Mouse (Mus musculus): Measurements from ENCODE around the gene Bend3.

Gene Bend3

DNA sequence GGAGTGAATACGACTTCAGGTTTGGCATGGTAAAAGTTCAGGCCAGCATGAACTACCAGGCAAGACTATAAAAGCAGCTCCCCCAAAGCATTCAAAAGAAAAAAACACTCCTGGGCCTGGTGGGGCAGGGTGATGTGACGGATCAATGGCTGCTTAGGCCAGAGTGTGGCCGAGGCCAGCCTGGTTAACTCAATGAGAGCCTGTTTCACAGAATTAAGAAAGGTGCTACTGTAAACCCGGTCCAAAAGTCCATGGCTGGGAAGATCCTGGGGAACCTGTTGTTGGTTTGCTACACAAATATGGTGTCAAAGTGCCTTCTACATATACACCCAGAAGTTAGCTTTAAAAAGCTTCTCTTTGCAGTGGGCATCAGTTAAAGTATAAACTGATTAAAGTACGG, 60.2 kb downstream of the Bend3 start:
- DNase-seq = no peak

DNA sequence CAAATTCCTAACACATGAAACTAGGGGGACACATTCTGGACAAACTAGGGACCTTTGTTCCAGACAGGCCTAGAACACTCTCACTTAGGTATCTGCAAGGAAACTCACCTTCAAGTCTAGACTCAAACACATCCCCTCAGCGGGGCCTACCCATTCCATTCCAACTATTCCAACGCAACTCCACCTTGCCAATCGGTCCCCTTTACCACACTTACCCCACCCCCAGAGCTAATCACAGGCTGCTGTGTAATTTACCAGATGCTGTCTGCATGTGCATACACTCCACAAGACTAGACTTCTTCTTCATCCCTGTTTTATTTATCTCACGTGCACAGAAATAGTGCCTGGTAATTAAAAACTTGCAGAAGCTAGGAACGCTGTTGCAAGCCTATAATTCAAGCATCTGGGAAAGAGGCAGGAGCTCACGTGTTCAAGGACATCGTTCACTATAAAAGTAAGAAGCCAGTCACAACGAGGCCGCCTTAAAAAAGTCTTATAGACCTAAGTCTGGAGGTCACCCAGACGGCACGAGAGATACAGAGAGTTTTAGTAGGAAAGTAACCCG, 61.2 kb downstream of the Bend3 start:
- peak in 1 of 2 experiments; percentile 4 for DNase-seq

DNA sequence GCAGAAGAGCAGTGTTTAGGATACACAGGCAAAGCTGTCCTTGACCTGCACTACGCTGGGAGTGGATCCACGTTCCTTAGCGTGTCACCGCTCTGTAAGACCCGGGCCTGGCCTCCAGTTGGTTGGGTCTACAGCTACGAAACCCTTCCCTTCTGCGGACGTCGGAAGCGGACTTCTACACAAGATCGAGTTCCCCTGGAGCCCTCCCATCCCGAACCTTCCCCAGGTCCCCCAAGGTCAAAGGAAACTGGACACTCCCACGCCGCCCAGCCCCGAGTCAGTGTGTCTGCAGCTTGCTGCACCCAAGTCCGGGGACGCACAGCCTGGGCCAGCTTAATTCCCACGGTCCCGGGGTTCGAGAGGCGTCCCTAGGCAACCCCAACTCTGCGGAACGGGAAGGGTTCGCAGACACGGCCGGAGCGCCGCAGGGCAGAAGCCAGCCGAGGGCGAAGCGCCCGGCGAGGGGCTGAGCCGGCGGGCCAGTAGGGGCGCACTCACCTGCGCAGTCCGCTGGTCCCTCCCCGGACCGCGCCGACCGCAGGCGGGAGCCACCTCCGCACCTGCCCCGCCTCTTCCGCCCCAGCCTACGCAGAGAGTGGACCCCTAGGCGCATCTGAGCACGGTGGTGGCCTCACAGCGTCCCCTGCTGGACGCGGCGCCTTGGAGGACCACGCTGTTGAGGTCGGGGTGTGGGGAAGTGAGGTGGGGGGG, 62.0 kb downstream of the Bend3 start, which contains the start of gene 1700021F05Rik:
Gene 1700021F05Rik, minus strand, starts transcription at position 553 of the 711 bp plus-strand sequence.
- DNase-seq = peak; percentile 97

DNA sequence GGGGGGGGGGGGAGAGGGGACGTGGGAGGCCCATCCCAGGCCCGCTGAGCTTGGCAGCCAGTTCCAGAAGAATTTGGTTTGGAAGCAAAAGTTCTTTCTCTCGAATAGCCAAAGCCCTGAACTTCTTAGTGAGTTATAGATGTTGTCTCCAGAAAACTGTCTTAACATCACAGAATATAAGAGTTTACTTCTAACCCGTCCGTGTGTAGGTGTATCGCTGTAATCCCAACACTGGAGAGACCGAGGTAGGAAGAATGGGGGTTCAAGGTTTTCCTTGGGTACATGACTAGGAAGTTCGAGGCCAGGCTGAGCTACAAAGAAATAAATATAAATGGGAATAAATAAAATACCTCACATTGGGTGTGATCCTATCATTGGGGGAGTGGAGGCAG, 62.5 kb downstream of the Bend3 start:
- no peak for DNase-seq

DNA sequence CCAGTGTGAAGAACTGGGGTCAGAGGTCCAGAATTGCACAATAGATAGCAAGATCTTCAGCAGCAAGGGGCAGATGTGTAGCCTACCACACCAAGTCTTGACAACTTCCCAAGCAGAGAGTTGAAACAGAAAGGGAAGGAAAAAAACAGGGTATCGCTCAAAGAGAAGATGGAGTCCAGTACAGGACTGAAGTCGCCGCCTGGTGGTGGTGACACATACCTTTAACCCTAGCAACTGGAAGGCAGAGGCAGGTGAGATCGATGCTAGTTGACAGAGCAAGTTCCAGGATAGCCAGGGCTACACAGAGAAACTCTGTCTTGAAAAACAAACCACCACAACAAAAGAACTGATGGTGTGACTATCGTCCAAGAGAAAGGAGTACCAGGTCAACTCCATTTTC, 70.8 kb downstream of the Bend3 start:
- DNase-seq = no peak

DNA sequence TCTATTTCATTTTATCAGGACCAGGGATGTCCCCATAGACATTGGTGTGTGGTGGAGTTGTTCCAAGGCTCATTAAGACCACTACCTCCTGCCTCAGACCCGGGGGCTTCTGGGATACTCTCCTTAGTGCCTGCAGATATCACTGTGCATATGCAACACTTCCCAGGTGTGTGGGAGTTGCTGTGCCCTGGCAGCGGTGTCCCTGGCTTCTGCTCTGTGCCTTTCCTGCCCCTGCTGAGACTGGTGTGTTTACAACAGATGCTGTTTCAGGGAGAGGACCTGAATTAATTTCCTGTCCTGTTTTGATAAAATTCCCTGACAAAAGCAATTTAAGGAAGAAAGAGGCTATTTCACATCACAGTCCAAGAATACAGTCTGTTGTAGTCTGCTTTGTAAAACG, 72.3 kb downstream of the Bend3 start:
- no peak for DNase-seq

DNA sequence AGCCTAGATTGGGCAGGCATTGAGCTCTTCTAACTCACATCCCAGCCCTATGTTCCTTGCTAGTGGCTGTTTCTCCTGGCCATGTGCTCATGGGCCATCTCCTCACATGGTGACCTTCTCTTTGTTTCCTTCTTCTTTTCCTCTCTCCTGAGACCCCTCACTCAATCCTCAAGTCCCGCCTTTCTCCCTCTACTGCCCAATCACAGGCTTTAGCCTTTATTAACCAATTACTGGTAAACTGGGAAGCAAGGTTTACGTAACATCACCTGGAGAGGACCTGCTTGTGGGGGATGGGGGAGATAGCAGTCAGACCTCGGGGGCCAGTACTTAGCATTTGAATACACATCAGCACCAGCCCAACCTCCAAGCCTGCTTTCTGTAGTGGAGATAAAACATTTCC, 72.8 kb downstream of the Bend3 start:
- DNase-seq = no peak

DNA sequence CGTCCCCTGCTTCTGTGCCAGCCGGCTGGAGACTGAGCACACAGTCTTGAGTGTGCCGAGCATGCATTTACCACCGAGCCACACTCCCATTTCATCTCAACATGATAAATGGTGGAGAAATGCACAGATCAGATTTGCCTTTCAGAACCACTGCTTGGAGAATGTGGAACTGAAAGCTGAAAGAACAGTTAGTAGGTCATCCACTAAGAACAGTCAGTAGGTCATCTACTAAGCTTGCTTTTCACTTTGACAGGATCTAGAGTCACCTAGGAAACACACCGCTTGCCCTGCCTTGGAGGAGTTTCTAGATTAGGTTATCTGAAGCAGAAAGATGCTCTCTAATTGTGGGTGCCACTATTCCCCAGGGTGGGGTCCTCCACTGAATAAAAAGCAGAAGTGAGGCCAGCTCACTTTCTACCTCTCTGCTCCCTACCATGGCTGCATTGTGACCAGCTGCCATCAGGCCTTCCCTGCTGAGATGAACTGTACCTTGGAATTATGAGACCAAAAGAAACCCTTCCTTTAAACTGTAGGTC, 79.1 kb downstream of the Bend3 start:
- no peak for DNase-seq

DNA sequence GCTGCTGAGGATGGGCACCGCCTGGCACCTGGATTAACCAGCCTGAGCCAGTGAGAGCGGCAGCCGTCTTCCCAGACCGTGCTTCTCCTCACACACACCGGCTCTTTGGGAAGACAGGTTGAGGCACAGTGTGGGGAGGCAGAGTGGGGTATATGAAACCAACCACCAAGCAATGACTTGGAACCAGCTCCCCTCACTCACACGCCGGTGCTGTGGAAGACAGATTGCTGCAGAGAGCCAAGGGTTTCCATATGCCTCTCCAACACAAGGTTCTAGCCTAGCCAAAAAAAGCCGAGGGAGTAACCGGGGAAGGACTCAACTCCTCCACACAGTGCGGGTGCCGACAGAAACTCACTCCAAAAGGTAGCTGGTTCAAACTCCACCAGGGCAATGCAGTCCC, 80.7 kb downstream of the Bend3 start:
- no peak for DNase-seq

DNA sequence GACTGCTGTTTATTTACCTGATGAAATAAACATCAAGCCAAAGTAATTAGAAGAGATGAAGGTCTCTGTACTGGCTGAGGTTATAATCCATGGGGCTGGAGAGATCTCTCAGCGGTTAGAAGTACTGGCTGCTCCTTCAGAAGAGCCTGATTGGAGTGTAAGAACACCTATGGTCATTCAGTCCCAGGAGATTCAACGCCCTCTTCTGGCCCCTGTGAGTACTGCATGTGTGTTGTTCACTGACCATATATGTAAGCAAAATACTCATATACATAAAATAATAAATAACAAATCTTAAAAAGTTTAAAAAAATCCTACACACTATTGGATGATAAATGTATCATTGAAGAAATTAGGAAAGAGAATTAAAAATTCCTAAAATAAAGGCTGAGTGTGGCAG, 82.1 kb downstream of the Bend3 start:
- DNase-seq = no peak

DNA sequence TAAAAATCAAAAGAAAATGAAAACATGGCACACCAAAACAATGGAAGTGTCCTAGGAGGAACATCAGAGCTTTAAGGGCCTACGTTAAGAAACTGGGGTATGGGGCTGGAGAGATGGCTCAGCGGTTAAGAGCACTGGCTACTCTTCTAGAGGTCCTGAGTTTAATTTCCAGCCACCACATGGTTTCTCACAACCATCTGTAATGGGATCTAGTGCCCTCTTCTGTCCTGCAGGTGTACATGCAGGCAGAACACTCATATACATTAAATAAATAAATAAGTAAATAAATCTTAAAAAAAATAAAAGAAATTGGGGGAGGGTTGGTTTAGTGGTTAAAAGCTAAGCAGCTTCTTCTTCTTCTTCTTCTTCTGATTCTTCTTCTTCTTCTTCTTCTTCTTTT, 82.7 kb downstream of the Bend3 start:
- DNase-seq = no peak

All from thymus, postnatal 36 days (tissue).